Mouse (Mus musculus) olfactory bulb, adult 2 months (tissue): Measurements from ENCODE around the gene Camta1.

Experiments used
- CTCF ChIP-seq: fragments of 200-500 bp; IDR thresholded peaks from 2 replicates; pipeline ENCODE4 v1.5.1; 2012; ENCODE audit warnings: low read depth, mild to moderate bottlenecking, low read length, moderate library complexity; ENCODE audit not compliant: insufficient read depth
- POLR2A ChIP-seq: fragments of 200-500 bp; IDR thresholded peaks from 2 replicates; pipeline ENCODE4 v1.6.1; 2012; ENCODE audit warnings: mild to moderate bottlenecking, low read depth, low read length, moderate library complexity; ENCODE audit not compliant: insufficient read depth

DNA sequence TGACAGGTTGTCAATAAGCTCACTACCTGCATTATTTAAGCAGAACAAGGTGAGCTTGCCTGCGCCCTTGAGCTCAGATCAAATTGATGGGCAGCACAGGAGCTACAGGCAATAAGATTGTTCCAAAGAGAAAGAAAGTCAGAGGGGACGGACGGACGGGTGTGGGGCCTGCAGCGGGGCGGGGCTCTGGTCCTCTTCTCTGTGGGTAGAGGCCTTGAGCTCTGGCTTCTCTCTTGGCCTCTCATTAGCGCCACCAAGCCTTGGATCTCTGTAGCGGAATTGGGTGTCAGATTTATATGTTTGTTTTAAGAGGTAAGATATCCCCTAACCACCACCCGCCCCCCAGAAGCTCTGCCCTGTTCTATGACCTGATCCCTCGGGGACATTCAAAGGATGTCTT, 666.5 kb downstream of the Camta1 start:
- no peak for TF ChIP-seq CTCF
- TF ChIP-seq POLR2A = no peak
